1 mouse cellular context compared by ENCODE assay signal in the genomic region with DNA sequence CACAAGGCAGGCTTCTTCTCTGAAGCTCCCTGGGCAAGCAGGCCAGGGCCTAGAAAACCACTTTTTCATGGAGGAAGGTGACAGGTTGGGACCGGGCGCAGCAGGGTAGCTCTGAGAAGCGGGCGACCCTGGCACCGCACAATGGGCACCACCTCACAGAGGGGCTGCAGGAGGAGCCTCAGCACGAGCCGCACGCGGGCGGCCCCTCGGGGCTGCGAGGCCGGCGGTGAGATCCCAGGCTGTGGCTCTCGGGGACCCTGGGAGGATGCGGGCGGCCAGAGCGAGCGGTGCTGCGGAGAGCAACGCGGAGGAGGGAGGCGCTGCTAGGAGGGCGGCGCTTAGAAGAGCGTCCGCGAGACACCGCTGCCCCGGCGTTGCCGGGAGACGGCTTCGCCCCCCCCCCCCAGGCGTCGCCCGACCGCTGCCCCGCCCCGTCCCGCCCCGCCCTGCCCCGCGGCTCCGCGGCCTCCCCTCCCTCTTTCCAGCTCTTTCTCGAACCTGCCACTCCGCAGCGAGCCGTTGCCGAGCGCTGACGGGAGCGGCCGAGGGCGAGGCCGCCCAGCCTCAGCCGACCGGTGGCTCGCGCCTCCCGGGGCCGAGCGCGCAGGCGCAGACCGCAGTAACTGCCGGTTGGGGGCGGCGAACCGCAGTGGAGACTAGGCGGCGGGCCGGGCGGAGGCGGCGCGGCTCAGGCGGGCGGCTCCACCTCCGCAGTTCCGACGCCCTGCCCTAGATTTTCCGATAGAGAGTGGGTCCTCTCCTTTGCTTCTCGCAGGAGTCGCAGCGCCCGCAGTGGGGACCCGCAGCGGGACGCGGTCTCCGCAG.
TF ChIP-seq lines count a peak whose summit lies in the region.

No protein-coding gene starts in this region.

TF ChIP-seq in CH12.LX, 34 proteins besides CTCF, POLR2A, EP300 and RAD21 (continued from another document):
- TF ChIP-seq UBTF (IDR thresholded peaks at IDR 0.05; ENCODE audit: low read depth, low read length), result peak; percentile 77; the same call in 1 of the 2 replicates
- TF ChIP-seq TCF12 (IDR thresholded peaks at IDR 0.05; ENCODE audit: low read depth, low read length), result 0 out of 2 replicates have a peak, but pooled peaks have one; percentile 6
- TF ChIP-seq NRF1 (IDR thresholded peaks at IDR 0.05; ENCODE audit: low read depth, low read length), result peak; percentile 83
